Mouse (Mus musculus) midbrain, embryonic 14.5 days (tissue): ENCODE measurements around the gene Rrp12. TPM values are rescaled to one million over a fixed set of nuclear protein-coding genes. Genes with fewer than 3 reads are reported as not detected.
A peak's percentile ranks its signal among the peaks of the same experiment; 100 is the strongest.

Source experiments
- ATAC-seq: fragments of 200-750 bp; cut with Nextera tagmentation; 2 replicates; pipeline ENCODE4 v1.8.0; 2017; ENCODE audit warnings: moderate number of reproducible peaks, moderate library complexity; ENCODE audit not compliant: low FRiP score, low TSS enrichment
- DNase-seq: peaks from one replicate; pipeline ENCODE4 v3.0.0-alpha.2; 2015
- H3K27ac ChIP-seq: fragments of 300-500 bp; sonication (generic); replicated peaks from 2 replicates; pipeline ENCODE4 v1.5.1; 2014; ENCODE audit warnings: mild to moderate bottlenecking, low read depth, low read length, moderate library complexity
- H3K27me3 ChIP-seq: fragments of 300-500 bp; sonication (generic); 2 replicates; pipeline ENCODE4 v1.6.1; 2014; ENCODE audit warnings: low read length, control low read depth, mixed read lengths; ENCODE audit not compliant: control insufficient read depth, insufficient read depth
- H3K36me3 ChIP-seq: fragments of 300-500 bp; sonication (generic); 2 replicates; pipeline ENCODE4 v1.6.1; 2014; ENCODE audit warnings: low read length, control low read depth; ENCODE audit not compliant: control insufficient read depth, insufficient read depth
- H3K4me1 ChIP-seq: fragments of 300-500 bp; sonication (generic); 2 replicates; pipeline ENCODE4 v1.6.1; 2014; ENCODE audit warnings: mild to moderate bottlenecking, antibody characterized with exemption, low read length, control low read depth; ENCODE audit not compliant: control insufficient read depth, insufficient read depth
- H3K4me2 ChIP-seq: fragments of 300-500 bp; sonication (generic); 2 replicates; pipeline ENCODE4 v1.6.1; 2014; ENCODE audit warnings: mild to moderate bottlenecking, low read length, moderate library complexity
- H3K4me3 ChIP-seq: fragments of 300-500 bp; sonication (generic); replicated peaks from 2 replicates; pipeline ENCODE4 v1.5.1; 2014; ENCODE audit warnings: low read depth, low read length
- H3K9ac ChIP-seq: fragments of 300-500 bp; sonication (generic); replicated peaks from 2 replicates; pipeline ENCODE4 v1.6.1; 2014; ENCODE audit warnings: mild to moderate bottlenecking, low read length, moderate library complexity
- H3K9me3 ChIP-seq: fragments of 300-500 bp; sonication (generic); 2 replicates; pipeline ENCODE4 v1.6.1; 2016; ENCODE audit warnings: low read length, control low read depth, mixed read lengths; ENCODE audit not compliant: control insufficient read depth
- WGBS: fragments of 180-500 bp; shearing (Covaris S2); extraction: QIAGEN DNeasy Blood & Tissue Kit; methylation state at CpG from one replicate; pipeline ENCODE4 v1.1.7; 2014; 5-methylcytosine and 5-hydroxymethylcytosine counted together
- polyA plus RNA-seq: library from polyadenylated mRNA; unstranded; fragments of >200 nt; fragmentation: Nextera tagmentation; extraction: Ambion mirVana; gene quantifications from 2 replicates; pipeline ENCODE4 v1.2.1, GENCODE M21; 2014

Rrp12 gene
- polyA plus RNA-seq, 1 experiment from 2014 or later = 12.5 TPM

- DNase-seq = peak; percentile 96
- H3K4me2 ChIP-seq = peak within 1 kb of the TSS; percentile 97
- H3K4me3 ChIP-seq = peak within 1 kb of the TSS; percentile 77
- H3K4me1 ChIP-seq = peaks cover 23% of the 10 kb centered on the region
- WGBS = under 1% methylated on average over 39 of the region's 39 CpGs
- peak within 1 kb of the TSS; percentile 95 for H3K27ac ChIP-seq
- H3K36me3 ChIP-seq = no peaks in the 10 kb centered on the region
- H3K9ac ChIP-seq = peak within 1 kb of the TSS; percentile 78
- ATAC-seq = peak; percentile 95
- H3K9me3 ChIP-seq = no peaks in the 10 kb centered on the region
- H3K27me3 ChIP-seq = no peaks in the 10 kb centered on the region
These were observed 66.4 kb downstream of the Rrp12 start, which contains the start of gene Frat1 for GRCm38 (mm10) chr19:41829381-41830105. Frat1 (plus strand) TSS chr19:41829970.

GRCm38 (mm10) chr19:41828941-41829340 is 67.0 kb downstream of the Rrp12 start:
- H3K9ac ChIP-seq = peak overlapping the region; percentile 54; the same call in 1 of the 2 replicates
- H3K4me1 ChIP-seq = peaks cover 23% of the 10 kb centered on the region
- H3K36me3 ChIP-seq = no peaks in the 10 kb centered on the region
- no peaks in the 10 kb centered on the region for H3K9me3 ChIP-seq
- DNase-seq (no peak), ATAC-seq (no peak)
- peak overlapping the region; percentile 97 for H3K4me2 ChIP-seq
- WGBS = 78% methylated on average over 3 of the region's 3 CpGs
- peak overlapping the region; percentile 77 for H3K4me3 ChIP-seq
- peak overlapping the region; percentile 95 for H3K27ac ChIP-seq
- H3K27me3 ChIP-seq = no peaks in the 10 kb centered on the region

DNA sequence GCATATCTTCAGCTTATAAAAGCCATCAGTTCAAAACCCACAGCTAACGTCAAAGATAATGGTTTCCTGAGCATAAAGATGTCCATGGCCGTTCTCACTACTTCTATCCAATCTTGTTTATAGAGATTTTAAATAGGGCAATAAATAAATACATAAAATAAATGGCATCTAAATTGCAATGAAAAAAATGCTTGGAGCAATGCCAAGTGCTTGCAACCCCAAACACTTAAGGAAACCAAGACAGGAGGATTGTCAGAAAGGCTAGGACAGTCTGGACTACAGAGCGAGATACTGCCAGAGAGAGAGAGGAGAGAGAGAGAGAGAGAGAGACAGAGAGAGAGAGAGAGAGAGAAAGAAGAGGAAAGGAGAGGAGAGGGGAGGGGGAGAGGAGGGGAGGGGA is 69.4 kb downstream of the Rrp12 start:
- Histone ChIP-seq H3K9ac (no peak overlapping the region), H3K27me3 (no peaks in the 10 kb centered on the region), H3K27ac (no peak overlapping the region), H3K36me3 (no peaks in the 10 kb centered on the region), H3K4me1 (peaks cover 3% of the 10 kb centered on the region), H3K9me3 (no peaks in the 10 kb centered on the region), H3K4me2 (no peak overlapping the region), H3K4me3 (no peak overlapping the region)
- DNase-seq (no peak), ATAC-seq (no peak)
- 77% methylated on average over 3 of the region's 3 CpGs for WGBS

DNA sequence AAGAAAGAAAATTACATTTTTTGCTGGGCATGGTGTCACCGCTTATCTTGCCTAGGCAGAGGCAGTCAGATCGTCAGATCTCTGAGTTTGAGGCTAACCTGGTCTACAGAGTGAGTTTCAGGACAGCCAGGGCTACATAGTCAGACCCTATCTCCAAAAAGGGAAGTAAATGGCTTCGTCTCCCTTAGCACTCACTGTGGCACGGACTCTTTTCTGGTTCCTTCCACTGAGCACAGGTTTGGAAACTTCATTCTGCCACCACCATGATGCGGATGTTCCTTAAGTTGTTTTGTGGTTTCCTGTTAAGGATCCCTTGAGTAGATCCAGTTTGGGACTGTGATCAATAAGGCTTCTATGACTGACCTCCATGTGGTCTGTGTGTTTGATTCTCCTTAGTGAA is 71.0 kb downstream of the Rrp12 start:
- Histone ChIP-seq H3K36me3 (no peaks in the 10 kb centered on the region), H3K4me3 (no peak overlapping the region), H3K27ac (no peak overlapping the region), H3K9me3 (no peaks in the 10 kb centered on the region), H3K9ac (no peak overlapping the region), H3K4me2 (no peak overlapping the region), H3K4me1 (no peaks in the 10 kb centered on the region), H3K27me3 (no peaks in the 10 kb centered on the region)
- DNase-seq (no peak), ATAC-seq (no peak)
- WGBS = 91% methylated on average over 5 of the region's 5 CpGs

GRCm38 (mm10) chr19:41822589-41822988 is 73.4 kb downstream of the Rrp12 start:
- Histone ChIP-seq H3K9ac (no peak overlapping the region), H3K4me1 (no peaks in the 10 kb centered on the region), H3K27ac (no peak overlapping the region), H3K4me2 (no peak overlapping the region), H3K4me3 (no peak overlapping the region), H3K9me3 (no peaks in the 10 kb centered on the region), H3K36me3 (no peaks in the 10 kb centered on the region), H3K27me3 (no peaks in the 10 kb centered on the region)
- ATAC-seq = no peak
- no peak for DNase-seq
- 92% methylated on average over 1 of the region's 1 CpGs for WGBS

GRCm38 (mm10) chr19:41821436-41821835 is 74.5 kb downstream of the Rrp12 start:
- Histone ChIP-seq H3K27ac (no peak overlapping the region), H3K4me3 (no peak overlapping the region), H3K27me3 (no peaks in the 10 kb centered on the region), H3K4me1 (no peaks in the 10 kb centered on the region), H3K9me3 (no peaks in the 10 kb centered on the region), H3K4me2 (no peak overlapping the region), H3K9ac (no peak overlapping the region), H3K36me3 (no peaks in the 10 kb centered on the region)
- ATAC-seq (no peak), DNase-seq (no peak)
- 6% methylated on average over 5 of the region's 5 CpGs for WGBS

- DNase-seq (no peak), ATAC-seq (no peak)
- Histone ChIP-seq H3K9ac (no peak overlapping the region), H3K27me3 (no peaks in the 10 kb centered on the region), H3K36me3 (no peaks in the 10 kb centered on the region), H3K27ac (no peak overlapping the region), H3K4me2 (no peak overlapping the region), H3K4me1 (no peaks in the 10 kb centered on the region), H3K9me3 (no peaks in the 10 kb centered on the region), H3K4me3 (no peak overlapping the region)
- WGBS = 82% methylated on average over 4 of the region's 4 CpGs
These were observed 77.2 kb downstream of the Rrp12 start for GRCm38 (mm10) chr19:41818749-41819148.

DNA sequence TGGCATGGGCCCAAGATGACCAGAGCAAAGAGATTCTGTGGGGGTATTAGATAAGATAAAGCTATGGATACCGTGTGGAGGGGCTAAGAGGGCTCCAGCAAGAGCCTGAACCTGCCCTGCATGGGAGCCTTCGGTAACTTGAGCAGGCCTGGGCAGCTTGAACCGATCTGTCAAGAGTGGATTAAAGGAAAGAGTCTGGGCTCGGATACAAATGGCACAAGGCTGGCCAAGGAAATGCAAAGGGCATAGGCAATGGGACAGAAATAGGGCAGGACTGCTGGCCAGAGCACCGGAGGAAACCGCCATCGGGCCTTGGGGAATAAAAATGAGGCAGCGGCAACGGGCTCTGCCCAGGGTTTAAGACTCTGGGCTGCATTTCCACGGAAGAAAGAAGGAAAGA is 78.6 kb downstream of the Rrp12 start:
- H3K36me3 ChIP-seq = no peaks in the 10 kb centered on the region
- no peak for ATAC-seq
- no peaks in the 10 kb centered on the region for H3K9me3 ChIP-seq
- no peak overlapping the region for H3K4me3 ChIP-seq
- WGBS = 62% methylated on average over 10 of the region's 10 CpGs
- no peak overlapping the region for H3K27ac ChIP-seq
- no peak for DNase-seq
- H3K9ac ChIP-seq = no peak overlapping the region
- no peaks in the 10 kb centered on the region for H3K4me1 ChIP-seq
- no peaks in the 10 kb centered on the region for H3K27me3 ChIP-seq
- H3K4me2 ChIP-seq = no peak overlapping the region

DNA sequence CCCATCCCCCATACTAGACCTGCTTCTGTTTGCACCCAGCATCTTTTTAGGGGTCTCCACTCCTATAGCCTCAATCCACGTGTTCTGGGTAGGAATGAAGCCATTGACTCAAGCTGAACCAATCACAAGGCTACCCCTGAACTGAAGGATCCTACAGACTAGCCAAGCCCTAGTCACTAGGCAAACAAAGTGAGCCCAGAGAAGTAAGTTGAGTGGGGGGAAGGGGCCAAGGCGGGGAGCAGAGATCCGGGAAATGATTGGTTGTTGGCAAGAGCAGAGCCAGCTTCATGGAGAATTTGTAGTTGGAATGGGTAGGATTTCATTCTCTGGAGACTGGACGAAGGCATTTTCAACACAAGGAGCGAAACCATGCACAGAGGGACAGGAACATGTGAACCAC is 79.1 kb downstream of the Rrp12 start:
- Histone ChIP-seq H3K9ac (no peak overlapping the region), H3K36me3 (no peaks in the 10 kb centered on the region), H3K4me1 (no peaks in the 10 kb centered on the region), H3K9me3 (no peaks in the 10 kb centered on the region), H3K4me2 (no peak overlapping the region), H3K4me3 (no peak overlapping the region), H3K27ac (no peak overlapping the region), H3K27me3 (no peaks in the 10 kb centered on the region)
- no peak for DNase-seq
- ATAC-seq = no peak
- 72% methylated on average over 5 of the region's 5 CpGs for WGBS
